Mouse (Mus musculus) erythroblast, embryonic 14.5 days (primary cell): Measurements from ENCODE around the gene Wdr90.

ENCODE experiments used
- GATA1 ChIP-seq: IDR thresholded peaks from 2 replicates; pipeline ENCODE4 v1.6.1; 2012; ENCODE audit warnings: low read length, inconsistent platforms, mixed read lengths
- TAL1 ChIP-seq: IDR thresholded peaks from 3 replicates; pipeline ENCODE4 v1.6.1; 2012; ENCODE audit warnings: low read length, inconsistent platforms, mixed read lengths

GRCm38 (mm10) chr17:25866172-25866571, 4.9 kb upstream of the Wdr90 start:
- no peak for TF ChIP-seq GATA1
- no peak for TF ChIP-seq TAL1
